Mouse (Mus musculus) liver, postnatal 0 days (tissue): Measurements from ENCODE around the gene A930033H14Rik.

ENCODE experiments used
- CTCF ChIP-seq: sonication (generic); IDR thresholded peaks from 2 replicates; pipeline ENCODE4 v1.5.1; 2016; ENCODE audit warnings: antibody characterized with exemption, low read depth
- EP300 ChIP-seq: IDR thresholded peaks from 2 replicates; pipeline ENCODE4 v1.6.1; 2016; ENCODE audit warnings: antibody characterized with exemption, low read depth, mild to moderate bottlenecking

GRCm38 (mm10) chr10:69237185-69237584, 24.3 kb upstream of the A930033H14Rik start:
- no peak for TF ChIP-seq CTCF
- TF ChIP-seq EP300: no peak
